Mouse (Mus musculus) G1E (cell line): ENCODE results near the gene Pvr. TPM values are rescaled to one million over a fixed set of nuclear protein-coding genes. Genes with fewer than 3 reads are reported as not detected.

ENCODE experiments used
- ATAC-seq: 2 replicates; pipeline ENCODE4 v1.8.0; 2016; ENCODE audit warnings: mild to moderate bottlenecking; ENCODE audit not compliant: insufficient number of reproducible peaks, poor library complexity, low FRiP score, severe bottlenecking; ENCODE audit errors: extremely low read depth
- DNase-seq: peaks from one replicate; pipeline ENCODE4 v3.0.0; 2012; ENCODE audit warnings: low spot score
- H3K27me3 ChIP-seq: 2 replicates; pipeline ENCODE4 v1.6.1; 2012; ENCODE audit warnings: mild to moderate bottlenecking, low read length, inconsistent platforms; ENCODE audit not compliant: insufficient read depth
- H3K36me3 ChIP-seq: replicated peaks from 2 replicates; pipeline ENCODE3; 2012; ENCODE audit warnings: mild to moderate bottlenecking, inconsistent platforms
- H3K4me1 ChIP-seq: 2 replicates; pipeline ENCODE4 v1.6.1; 2012; ENCODE audit warnings: low read depth, low read length, inconsistent platforms, mixed read lengths; ENCODE audit not compliant: insufficient read depth
- H3K4me3 ChIP-seq: 2 replicates; pipeline ENCODE4 v1.5.1; 2012; ENCODE audit warnings: low read depth, mild to moderate bottlenecking, inconsistent platforms, low read length, moderate library complexity, mixed read lengths
- H3K9me3 ChIP-seq: replicated peaks from 2 replicates; pipeline ENCODE4 v1.6.1; 2012; ENCODE audit warnings: inconsistent platforms
- CTCF ChIP-seq: IDR thresholded peaks from 2 replicates; pipeline ENCODE4 v1.5.1; 2012; ENCODE audit warnings: low read depth, low read length, inconsistent platforms, mixed read lengths
- GATA1 ChIP-seq: IDR thresholded peaks from 2 replicates; pipeline ENCODE4 v1.6.1; 2012; ENCODE audit warnings: borderline replicate concordance, low read length, inconsistent platforms, mixed read lengths
- GATA2 ChIP-seq: IDR thresholded peaks from 2 replicates; pipeline ENCODE4 v1.6.1; 2012; ENCODE audit warnings: low read depth, low read length, inconsistent platforms, borderline replicate concordance
- POLR2AphosphoS5 ChIP-seq: IDR thresholded peaks from 2 replicates; pipeline ENCODE4 v1.6.1; 2012; ENCODE audit warnings: low read depth, low read length, inconsistent platforms; ENCODE audit not compliant: insufficient replicate concordance
- TAL1 ChIP-seq: conservative IDR thresholded peaks from 2 replicates; pipeline ENCODE4 v1.6.1; 2012; ENCODE audit warnings: low read depth, low read length, inconsistent platforms, mixed read lengths
- polyA plus RNA-seq: library from polyadenylated mRNA; stranded (reverse); fragments of >175 nt; gene quantifications from 2 replicates; pipeline ENCODE4 v1.2.3, GENCODE M21; 2012
- total RNA-seq, 2 experiments: library from RNA; stranded (forward) in 1 of 2; stranded (reverse) in 1 of 2; fragments of 200-1000 nt in 1 of 2; fragments of >200 nt in 1 of 2; fragmentation: Nextera tagmentation in 1 of 2; gene quantifications; 2 replicates each; pipeline ENCODE4 v1.2.3; 2014 to 2017

The Pvr gene
- total and polyA plus RNA-seq, 3 experiments, result 0.33 TPM; not detected in 2

DNA sequence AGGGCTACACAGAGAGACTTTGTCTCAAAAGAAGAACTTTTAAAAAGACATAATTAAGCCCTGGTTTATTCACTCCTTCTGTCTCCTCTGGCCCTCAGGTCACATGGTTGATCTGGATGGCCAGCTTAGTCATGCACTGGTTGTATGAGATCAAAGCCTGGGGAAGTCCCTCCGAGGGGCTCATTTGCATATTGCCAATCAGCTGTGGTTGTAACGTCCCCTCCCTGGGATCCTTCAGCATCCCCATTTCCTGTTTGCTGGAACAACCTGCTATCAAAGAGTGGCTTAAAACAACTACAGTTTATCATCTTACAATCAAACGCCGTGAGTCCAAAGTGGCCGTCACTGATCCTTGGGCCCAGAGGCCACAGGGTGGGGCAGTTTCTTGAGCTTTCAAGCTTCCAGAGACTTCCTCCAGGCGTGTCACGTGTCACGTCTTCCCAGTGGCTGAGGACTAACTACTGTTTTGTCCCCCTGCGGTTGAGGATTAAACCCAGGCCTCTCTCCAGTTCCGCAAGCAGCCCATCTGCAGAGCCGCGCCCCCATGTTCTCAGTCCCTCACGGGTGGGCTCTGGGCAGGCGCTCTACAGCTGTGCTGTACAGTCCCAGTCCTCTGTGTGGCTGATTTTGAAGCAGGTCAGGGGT is 44.1 kb downstream of the Pvr start:
- peak; percentile 43 for ATAC-seq
- no peak for DNase-seq
- H3K9me3 ChIP-seq, result no peaks in the 10 kb centered on the region
- peaks cover 6% of the 10 kb centered on the region for H3K4me1 ChIP-seq
- H3K4me3 ChIP-seq, result no peak overlapping the region
- no peaks in the 10 kb centered on the region for H3K36me3 ChIP-seq
- H3K27me3 ChIP-seq, result peaks cover 3% of the 10 kb centered on the region; the same call in 1 of the 2 replicates
- no peak for TF ChIP-seq GATA2
- no peak for TF ChIP-seq CTCF
- no peak for TF ChIP-seq GATA1
- no peak for TF ChIP-seq POLR2AphosphoS5
- TF ChIP-seq TAL1, result no peak

DNA sequence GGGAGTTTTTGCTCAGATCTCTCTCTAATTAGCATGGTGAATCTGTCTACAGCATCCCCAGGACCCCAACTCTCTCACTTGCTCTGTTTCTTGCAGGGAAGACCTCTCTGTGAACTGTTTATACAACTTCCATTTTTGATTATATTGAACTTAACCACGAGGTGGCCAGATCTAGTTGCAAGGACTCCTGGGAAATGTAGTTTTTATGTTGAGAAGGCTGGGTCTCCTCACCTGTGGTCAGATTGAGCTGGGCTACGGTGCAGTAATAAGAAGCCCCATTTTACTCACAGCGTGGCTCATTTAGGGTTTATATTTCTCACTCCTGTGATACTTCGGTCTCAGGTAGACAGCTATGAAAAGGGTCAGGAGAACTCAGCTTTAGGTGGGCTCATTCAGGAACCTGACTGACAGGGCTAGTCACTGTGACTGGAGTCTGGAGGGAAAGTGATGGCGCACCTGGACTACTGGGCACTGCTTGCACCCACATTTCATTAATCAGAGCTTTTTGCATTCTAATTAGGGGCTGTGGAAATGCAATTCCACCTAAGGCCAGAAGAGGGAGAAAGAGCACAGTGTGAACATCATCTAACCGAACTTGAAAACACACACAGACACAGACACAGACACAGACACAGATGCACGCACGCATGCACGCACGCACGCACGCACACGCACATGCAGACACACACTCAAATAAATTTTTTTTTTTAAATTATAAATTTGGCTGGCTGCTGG is 44.8 kb downstream of the Pvr start:
- no peak for TF ChIP-seq TAL1
- TF ChIP-seq POLR2AphosphoS5, result no peak
- TF ChIP-seq CTCF, result peak; percentile 67
- no peak overlapping the region for H3K4me3 ChIP-seq
- no peaks in the 10 kb centered on the region for H3K36me3 ChIP-seq
- ATAC-seq, result no peak
- peaks cover 3% of the 10 kb centered on the region; the same call in 1 of the 2 replicates for H3K27me3 ChIP-seq
- peaks cover 14% of the 10 kb centered on the region for H3K4me1 ChIP-seq
- no peaks in the 10 kb centered on the region for H3K9me3 ChIP-seq
- DNase-seq, result no peak

DNA sequence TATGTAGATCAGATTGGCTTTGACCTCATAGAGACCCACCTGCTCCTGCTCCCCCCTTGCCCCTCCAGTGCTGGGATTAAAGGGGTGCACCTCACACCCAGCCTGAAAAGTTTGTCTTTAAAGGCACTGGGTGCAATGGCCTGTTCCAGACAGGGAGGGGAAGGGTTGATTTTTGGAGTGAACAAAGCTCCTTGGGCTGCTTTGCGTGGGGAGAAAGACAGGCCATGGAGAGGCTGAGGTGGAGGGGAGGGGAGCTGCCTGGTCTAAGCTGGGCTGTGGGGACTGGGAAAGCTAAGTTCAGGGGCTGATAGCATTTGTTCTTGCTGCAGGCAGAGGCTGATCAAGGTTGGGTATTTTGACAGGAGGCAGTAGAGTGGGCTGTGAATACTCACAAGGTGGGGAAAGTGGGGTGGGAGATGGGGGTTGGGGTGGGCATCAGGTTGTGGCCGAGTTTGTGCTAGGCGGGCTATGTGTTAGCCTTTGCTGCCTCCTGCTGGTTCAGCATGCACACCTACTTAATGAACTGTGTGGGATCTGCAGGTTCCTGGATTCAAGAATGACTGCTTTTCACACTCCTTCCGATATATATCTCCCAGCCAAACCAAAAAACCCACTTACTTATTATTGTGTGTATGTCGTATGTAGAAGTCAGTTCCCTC is 48.9 kb downstream of the Pvr start:
- no peak overlapping the region for H3K4me3 ChIP-seq
- peak; percentile 27 for DNase-seq
- TF ChIP-seq GATA1 (no peak), GATA2 (no peak), TAL1 (no peak), POLR2AphosphoS5 (no peak), CTCF (peak; percentile 37; the same call in 1 of the 2 replicates)

DNA sequence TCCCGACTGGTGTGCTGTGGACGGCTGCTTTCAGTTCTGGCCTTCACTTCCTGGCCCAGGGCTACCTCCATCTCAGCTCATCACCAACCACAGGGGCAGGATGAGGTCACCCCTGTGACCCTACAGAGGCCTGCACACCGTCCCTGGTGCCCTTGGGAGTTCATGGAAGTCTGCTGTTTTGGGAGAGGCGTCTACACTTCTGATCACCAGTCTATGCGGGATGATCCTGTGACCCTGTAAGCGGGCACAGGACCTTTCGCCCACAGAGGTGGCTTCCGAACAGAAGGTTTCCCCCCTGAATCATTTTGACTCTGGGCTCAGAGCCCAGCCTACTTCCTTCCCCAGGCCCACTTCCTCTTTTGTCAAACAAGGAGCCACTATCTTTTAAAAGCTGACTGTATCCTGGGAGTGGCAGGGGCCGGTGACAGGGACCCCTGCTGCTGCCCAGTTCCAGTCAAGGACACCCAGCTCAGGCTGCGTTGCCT is 49.8 kb downstream of the Pvr start:
- peak; percentile 82 for DNase-seq
- Histone ChIP-seq H3K4me3 (peak overlapping the region; percentile 57; the same call in 1 of the 2 replicates), H3K27me3 (no peaks in the 10 kb centered on the region), H3K9me3 (no peaks in the 10 kb centered on the region), H3K36me3 (no peaks in the 10 kb centered on the region), H3K4me1 (peaks cover 24% of the 10 kb centered on the region)
- peak; percentile 85 for ATAC-seq
- TF ChIP-seq POLR2AphosphoS5 (no peak), TAL1 (no peak), GATA2 (no peak), CTCF (no peak), GATA1 (no peak)

More for the DNA sequence above, 48.9 kb downstream of the Pvr start:
- peaks cover 26% of the 10 kb centered on the region for H3K4me1 ChIP-seq
- H3K27me3 ChIP-seq, result no peaks in the 10 kb centered on the region
- no peaks in the 10 kb centered on the region for H3K9me3 ChIP-seq
- H3K36me3 ChIP-seq, result no peaks in the 10 kb centered on the region
- no peak for ATAC-seq

DNA sequence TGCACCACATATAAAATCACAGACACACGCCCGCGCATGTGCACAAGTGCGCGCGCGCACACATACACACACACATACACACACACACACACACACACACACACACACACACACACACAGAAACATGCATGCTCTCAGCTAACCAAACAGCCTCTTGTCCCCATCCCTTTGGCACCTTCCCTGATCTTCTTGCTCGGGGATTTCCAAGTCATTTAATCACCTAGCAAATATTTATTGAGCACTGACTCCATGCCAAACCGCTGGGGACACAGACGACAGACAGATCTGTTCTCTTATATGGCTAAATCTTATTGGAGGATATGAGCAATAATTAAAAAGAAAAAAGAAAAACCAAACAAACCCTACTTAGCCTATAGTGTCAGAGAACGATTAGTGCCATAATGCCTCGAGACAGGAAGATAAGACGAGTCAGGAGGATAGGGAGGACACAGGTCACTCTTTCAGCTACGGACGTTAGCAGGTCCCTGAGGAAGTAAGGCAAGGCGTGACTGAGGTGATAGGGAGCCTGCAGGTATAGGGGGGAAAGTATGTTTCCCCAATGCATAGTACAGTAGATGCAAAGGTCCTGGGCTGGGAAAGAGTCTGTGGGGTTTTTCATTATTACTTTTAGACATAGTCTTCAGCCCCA is 53.1 kb downstream of the Pvr start:
- peaks cover 22% of the 10 kb centered on the region for H3K4me1 ChIP-seq
- H3K9me3 ChIP-seq, result no peaks in the 10 kb centered on the region
- DNase-seq (no peak), ATAC-seq (no peak)
- H3K36me3 ChIP-seq, result no peaks in the 10 kb centered on the region
- no peak for TF ChIP-seq POLR2AphosphoS5
- no peak for TF ChIP-seq GATA1
- TF ChIP-seq CTCF, result no peak
- no peak for TF ChIP-seq GATA2
- TF ChIP-seq TAL1, result no peak
- H3K4me3 ChIP-seq, result no peak overlapping the region
- H3K27me3 ChIP-seq, result peaks cover 3% of the 10 kb centered on the region; the same call in 1 of the 2 replicates

DNA sequence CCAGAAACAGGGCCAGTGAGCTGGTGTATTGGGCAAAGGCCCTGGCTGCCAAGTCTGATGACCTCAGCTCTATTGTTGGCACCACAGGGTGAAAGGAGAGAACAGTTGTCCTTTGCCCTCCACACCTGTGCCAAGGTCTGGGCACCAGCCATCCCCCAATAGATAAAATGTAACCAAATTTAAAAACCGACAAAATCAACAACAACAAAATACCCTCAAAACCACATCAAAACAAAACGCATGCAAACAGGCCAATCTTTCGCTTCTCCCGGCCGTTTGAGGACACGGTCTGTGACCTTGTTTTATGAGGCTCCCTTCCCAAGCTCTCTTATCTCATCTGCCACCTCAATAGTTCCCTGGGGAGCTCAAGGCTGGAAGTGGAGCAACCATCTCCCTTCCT is 54.5 kb downstream of the Pvr start:
- ATAC-seq (no peak), DNase-seq (no peak)
- H3K4me3 ChIP-seq, result no peak overlapping the region
- no peaks in the 10 kb centered on the region for H3K36me3 ChIP-seq
- H3K9me3 ChIP-seq, result no peaks in the 10 kb centered on the region
- TF ChIP-seq POLR2AphosphoS5 (no peak), GATA2 (no peak), GATA1 (no peak), CTCF (no peak)
- H3K27me3 ChIP-seq, result peaks cover 3% of the 10 kb centered on the region; the same call in 1 of the 2 replicates
- H3K4me1 ChIP-seq, result peaks cover 15% of the 10 kb centered on the region
